Mouse (Mus musculus) heart, adult 2 months (tissue): ENCODE measurements around the gene Morn3.

Source experiments
- CTCF ChIP-seq: fragments of 200-600 bp; IDR thresholded peaks from 2 replicates; pipeline ENCODE4 v1.8.1; 2022; ENCODE audit warnings: antibody characterized with exemption, mild to moderate bottlenecking, moderate library complexity
- POLR2A ChIP-seq: fragments of 200-500 bp; IDR thresholded peaks from 2 replicates; pipeline ENCODE4 v1.6.1; 2011; ENCODE audit warnings: mild to moderate bottlenecking, low read depth, low read length, control low read depth; ENCODE audit not compliant: insufficient read depth

- no peak for TF ChIP-seq POLR2A
- TF ChIP-seq CTCF, result peak; percentile 71
Observed at GRCm38 (mm10) chr5:123043856-123044255, 3.0 kb downstream of the Morn3 start.
